Comparison of ENCODE assay signal across 10 mouse cellular contexts in the genomic region with DNA sequence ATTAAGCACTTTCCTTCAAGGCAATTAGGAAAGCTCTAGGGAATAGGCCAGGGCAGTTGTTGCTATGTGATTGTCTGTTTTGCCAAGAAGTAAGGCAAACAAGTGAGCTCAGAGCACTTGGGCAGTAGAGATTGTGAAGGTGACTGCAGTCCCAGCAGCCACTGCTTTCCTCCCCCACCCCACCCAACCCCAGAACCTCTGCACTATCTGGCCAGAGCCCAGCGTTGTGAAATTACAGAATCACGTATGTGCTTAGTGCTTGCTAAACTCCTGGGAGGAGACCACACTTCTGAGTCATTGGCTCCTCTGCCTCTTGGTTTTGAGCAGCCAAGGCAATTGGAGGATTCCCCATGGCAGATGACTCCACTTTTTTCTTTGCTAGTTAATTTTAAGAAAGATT. TPM values are rescaled to one million over a fixed set of nuclear protein-coding genes. Genes with fewer than 3 reads are reported as not detected.
DNase-seq lines count a peak whose midpoint lies in the region; ATAC-seq lines count a peak whose summit lies in the region.
"Had no signal": no experiment of that assay in that cellular context is flagged by ENCODE, and none has a peak within 500 bp of the region (broad histone marks: within the 10 kb centered on the region; RNA-seq: fewer than 3 reads in every experiment).

No protein-coding gene starts in this region.

- no peaks in the 10 kb centered on the region for H3K36me3 ChIP-seq in midbrain, embryonic 16.5 days (ENCODE audit: control insufficient read depth, insufficient read depth, low read length)
- H3K36me3 ChIP-seq: neural tube, embryonic 13.5 days had no signal

- no peaks in the 10 kb centered on the region for H3K4me1 ChIP-seq in midbrain, embryonic 16.5 days (ENCODE audit: control insufficient read depth, insufficient read depth, low read length)

- no peak for ATAC-seq in midbrain, embryonic 16.5 days
- ATAC-seq: intestine, embryonic 16.5 days had no signal

- DNase-seq in ovary, adult 18-20 months (ENCODE audit: low spot score), result peak; percentile 50
- DNase-seq in ovary, postnatal 10 days (ENCODE audit: low spot score), result no peak
- peak; percentile 83 for DNase-seq in fibroblast of lung, adult 2 months (ENCODE audit: low read depth)
- peak; percentile 86 to 92 for DNase-seq in lung, adult 18-20 months
- DNase-seq in urinary bladder, postnatal 36 days (ENCODE audit: low spot score in 2 of 2), result peak; percentile 66 to 86
- no peak for DNase-seq in retina, embryonic 14.5 days (ENCODE audit: low spot score)
- no peak for DNase-seq in cerebellum, postnatal 4 days (ENCODE audit: low spot score in 2 of 2)

- H3K27ac ChIP-seq in midbrain, embryonic 16.5 days (ENCODE audit: low read length), result no peak overlapping the region
- H3K27ac ChIP-seq: neural tube, embryonic 13.5 days had no signal

- no peaks in the 10 kb centered on the region for H3K27me3 ChIP-seq in midbrain, embryonic 16.5 days (ENCODE audit: control insufficient read depth, insufficient read depth, low read depth, low read length)
- H3K27me3 ChIP-seq: neural tube, embryonic 13.5 days had no signal

- no peaks in the 10 kb centered on the region for H3K9me3 ChIP-seq in midbrain, embryonic 16.5 days (replicated peaks; ENCODE audit: control insufficient read depth, low read length, poor library complexity, severe bottlenecking)
- H3K9me3 ChIP-seq: neural tube, embryonic 13.5 days had no signal

- WGBS in midbrain, embryonic 16.5 days, result 81% methylated on average over 2 of the region's 2 CpGs

- H3K4me2 ChIP-seq in midbrain, embryonic 16.5 days (ENCODE audit: low read length), result no peak overlapping the region
- H3K4me2 ChIP-seq: neural tube, embryonic 13.5 days had no signal

- no peak overlapping the region for H3K9ac ChIP-seq in midbrain, embryonic 16.5 days (ENCODE audit: low read depth, low read length)
- H3K9ac ChIP-seq: neural tube, embryonic 13.5 days had no signal

- no peak overlapping the region for H3K4me3 ChIP-seq in midbrain, embryonic 16.5 days (ENCODE audit: low read depth, low read length)
- H3K4me3 ChIP-seq: neural tube, embryonic 13.5 days had no signal

RNA-seq across cellular contexts. Expression of a gene that starts 59.7 kb away (rescaled TPM):
- 2.9 and 3.1 TPM in 2 replicates for polyA plus RNA-seq in midbrain, embryonic 16.5 days (2015; fragmentation: Nextera tagmentation; extraction: Ambion mirVana)

Comparison
In these comparisons a context has a peak if more than half of its experiments do, and no peak if none do; other contexts are left out.
1. DNase-seq: peak in ovary, adult 18-20 months (single experiment), fibroblast of lung, adult 2 months (single experiment), lung, adult 18-20 months (2 of 2) and urinary bladder, postnatal 36 days (2 of 2); none in ovary, postnatal 10 days (single experiment), retina, embryonic 14.5 days (single experiment) and cerebellum, postnatal 4 days (0 of 2).